Mouse (Mus musculus): ENCODE measurements around the gene Rnf115. TPM values are rescaled to one million over a fixed set of nuclear protein-coding genes. Genes with fewer than 3 reads are reported as not detected.
"Not testable (repeated sequence)": the region's sequence is repeated elsewhere in the genome, so short reads cannot be mapped to it uniquely, and the experiment has no call there.

Rnf115 gene
- total RNA-seq (2021), result 10 to 100 TPM; 20.7 to 23.2 TPM
- long read RNA-seq, experiment 1, transcript Rnf115-201 (9 exons, 2,209 nt), result major isoform, 46 of 58 reads
- long read RNA-seq, experiment 1, partial matches to known transcripts, result 4 of 58 reads
- long read RNA-seq, experiment 1, other reads (novel, unspliced or antisense), result 8 of 58 reads
- long read RNA-seq, experiment 2, transcript Rnf115-201 (9 exons, 2,209 nt), result major isoform, 16 of 20 reads
- long read RNA-seq, experiment 2, partial matches to known transcripts, result 0 of 20 reads
- long read RNA-seq, experiment 2, other reads (novel, unspliced or antisense), result 4 of 20 reads

GRCm38 (mm10) chr3:96727343-96727827 lies at the start of gene Rnf115, which contains the start of gene Polr3c:
Gene Rnf115, plus strand, starts transcription at chr3:96727664.
Gene Polr3c, minus strand, starts transcription at chr3:96727628.
- intact Hi-C loops (cut with DNase I), result loop anchor here (5.0 kb wide), 1 partner anchor 85 kb away; no protein-coding TSS in a partner anchor
- peak; percentile 97 to 99 for DNase-seq

- DNase-seq, result no peak
- intact Hi-C loops (cut with DNase I), result no loop called here
These were observed 49.0 kb upstream of the Rnf115 start for GRCm38 (mm10) chr3:96678456-96678855.

- DNase-seq, result no peak
- intact Hi-C loops (cut with DNase I), result no loop called here
These were observed 48.2 kb upstream of the Rnf115 start for GRCm38 (mm10) chr3:96679159-96679674.

DNA sequence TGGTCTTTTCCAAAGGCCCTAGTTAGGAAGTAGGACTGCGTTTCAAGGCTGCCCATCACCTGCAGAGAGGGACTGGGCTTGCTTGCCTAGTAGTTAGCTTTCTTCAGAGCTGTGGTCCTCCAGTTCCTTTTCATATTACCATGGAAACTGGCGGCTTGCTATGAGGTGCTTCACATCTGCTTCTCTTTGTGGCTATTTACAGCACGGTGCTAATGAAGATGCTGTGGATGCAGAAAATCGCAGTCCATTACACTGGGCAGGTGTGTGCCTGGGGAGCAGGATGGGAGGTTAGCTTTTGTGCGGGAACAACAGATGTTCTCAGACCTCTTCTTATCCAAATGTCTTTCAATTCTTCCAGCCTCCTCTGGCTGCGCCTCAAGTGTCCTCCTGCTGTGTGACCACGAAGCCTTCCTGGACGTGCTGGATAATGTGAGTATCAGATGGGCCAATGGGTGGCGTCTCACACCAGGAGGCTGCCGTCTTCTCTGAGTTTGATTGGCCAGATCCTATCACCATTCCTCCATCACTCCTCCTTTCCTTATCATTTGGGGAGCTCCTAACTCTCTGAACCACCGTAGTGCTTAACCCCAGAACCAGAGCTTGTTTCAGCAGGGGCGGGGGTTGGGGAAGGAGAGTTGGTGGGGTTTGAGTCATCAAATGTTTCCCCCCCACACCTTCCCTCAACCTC lies 47.1 kb upstream of the Rnf115 start:
- no peak for DNase-seq
- intact Hi-C loops (cut with DNase I), result no loop called here

DNA sequence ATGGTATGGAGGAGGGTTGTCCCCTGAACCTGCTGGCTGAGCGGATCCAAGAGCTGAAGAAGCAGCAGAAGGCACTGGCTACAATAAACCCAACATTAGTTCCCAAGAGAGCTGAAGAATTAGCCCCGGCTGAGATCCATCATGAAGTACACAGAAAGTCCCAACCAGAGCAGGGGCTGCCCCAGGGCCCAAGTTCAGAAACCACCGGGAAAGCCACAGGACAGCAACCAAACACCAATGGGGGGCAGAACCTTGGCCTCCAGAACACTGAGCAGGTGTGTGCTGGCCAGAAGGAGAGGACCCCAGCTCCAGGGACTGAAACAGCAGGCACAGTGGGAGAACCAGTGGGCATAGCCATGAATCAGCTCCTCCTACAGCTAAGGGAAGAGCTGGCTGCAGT lies 44.0 kb upstream of the Rnf115 start:
- no peak for DNase-seq
- intact Hi-C loops (cut with DNase I), result no loop called here

DNA sequence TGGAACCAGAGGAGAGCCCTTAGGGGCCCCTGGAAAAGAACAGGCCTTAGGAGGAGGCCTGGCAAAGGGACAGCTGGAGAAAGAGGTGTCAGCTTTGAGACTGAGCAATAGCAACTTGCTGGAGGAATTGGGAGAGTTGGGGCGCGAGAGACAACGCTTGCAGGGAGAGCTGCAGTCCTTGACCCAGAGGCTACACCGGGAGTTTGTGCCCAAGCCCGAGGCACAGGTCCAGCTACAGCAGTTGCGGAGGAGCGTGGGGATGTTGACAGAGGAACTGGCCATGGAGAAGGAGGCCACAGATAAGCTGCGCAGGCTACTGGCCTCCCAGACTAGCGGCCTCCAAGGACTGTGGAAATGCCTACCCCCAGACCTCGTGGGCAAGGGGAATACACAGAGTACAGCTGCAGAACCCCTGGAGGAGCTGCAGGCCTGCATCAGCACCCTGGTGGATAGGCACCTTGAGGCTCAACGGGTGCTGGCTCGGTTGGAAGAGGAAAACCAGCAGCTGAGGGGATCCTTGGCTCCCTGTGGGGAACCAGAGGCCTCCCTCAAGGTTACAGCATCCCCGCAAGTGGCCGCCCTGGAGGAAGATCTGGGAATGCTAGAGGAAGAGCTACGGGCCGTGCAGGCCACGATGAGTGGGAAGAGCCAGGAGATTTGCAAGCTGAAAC lies 43.2 kb upstream of the Rnf115 start:
- intact Hi-C loops (cut with DNase I), result no loop called here

GRCm38 (mm10) chr3:96684822-96685156 lies 42.7 kb upstream of the Rnf115 start:
- intact Hi-C loops (cut with DNase I), result no loop called here
- DNase-seq, result peak in 1 of 2 experiments; percentile 18

More for the DNA sequence above, 43.2 kb upstream of the Rnf115 start:
- no peak for DNase-seq

DNA sequence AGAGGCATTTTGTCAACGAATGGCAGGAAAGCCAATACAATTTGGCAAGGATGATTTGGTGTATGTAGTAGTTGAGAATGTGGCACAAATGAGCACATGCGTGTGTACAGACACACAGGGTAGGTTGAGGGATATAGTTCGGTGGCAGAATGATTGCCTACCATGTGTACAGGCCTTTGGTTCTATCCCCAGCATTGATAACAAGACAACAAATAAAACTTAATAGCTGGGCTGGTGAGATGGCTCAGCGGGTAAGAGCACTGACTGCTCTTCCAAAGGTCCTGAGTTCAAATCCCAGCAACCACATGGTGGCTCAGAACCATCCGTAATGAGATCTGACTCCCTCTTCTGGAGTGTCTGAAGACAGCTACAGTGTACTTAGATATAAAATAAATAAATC lies 41.4 kb upstream of the Rnf115 start:
- not testable (repeated sequence) for DNase-seq

GRCm38 (mm10) chr3:96688854-96689253 lies 38.6 kb upstream of the Rnf115 start:
- intact Hi-C loops (cut with DNase I), result no loop called here
- DNase-seq, result no peak

More for the DNA sequence above, 41.4 kb upstream of the Rnf115 start:
- intact Hi-C loops (cut with DNase I), result not testable (repeated sequence)

DNA sequence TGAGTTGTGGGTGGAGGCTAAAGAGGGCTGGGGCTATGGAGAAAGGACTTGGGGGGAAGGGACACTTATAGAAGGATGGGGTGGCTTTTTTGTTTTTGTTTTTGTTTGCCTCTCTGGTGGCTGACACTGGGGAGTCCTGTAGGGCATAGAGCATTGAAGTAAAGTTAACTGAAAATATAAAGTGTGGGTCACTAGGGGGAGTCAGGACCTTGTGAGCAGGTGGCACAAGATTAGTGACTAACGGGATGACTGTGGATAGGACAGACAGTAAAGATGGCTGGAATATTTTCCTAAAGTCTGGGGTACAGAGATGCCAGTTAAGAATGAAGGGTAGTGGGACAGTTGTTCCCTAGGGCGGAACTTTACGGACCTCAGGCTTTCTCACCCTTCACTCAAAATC lies 37.2 kb upstream of the Rnf115 start:
- DNase-seq, result no peak
- intact Hi-C loops (cut with DNase I), result loop anchor here (5.0 kb wide), 1 partner anchor 53 kb away; the partner anchor contains the start of genes Gm42957 and Pex11b

DNA sequence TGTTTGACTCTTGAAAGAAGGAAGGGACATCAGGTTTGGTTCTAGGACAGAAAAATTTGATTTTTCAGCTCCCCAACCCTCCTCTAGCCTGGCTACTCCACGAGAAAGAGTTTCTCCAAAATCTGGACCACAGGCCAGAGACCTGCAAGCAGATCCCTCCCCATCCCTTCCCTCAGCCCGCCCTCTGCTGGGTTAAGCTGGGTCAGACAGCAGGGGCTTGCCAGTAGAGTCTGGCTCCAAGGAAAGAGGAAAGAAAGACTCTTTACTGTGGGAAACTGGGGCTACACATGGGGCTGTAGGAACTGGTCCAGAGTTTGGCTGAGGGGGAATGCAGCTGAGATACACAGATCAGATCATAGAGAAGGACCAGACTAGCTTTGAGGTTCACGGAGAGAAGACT lies 35.0 kb upstream of the Rnf115 start:
- peak; percentile 54 to 75 for DNase-seq
- intact Hi-C loops (cut with DNase I), result loop anchor here (5.0 kb wide), 1 partner anchor 55 kb away; the partner anchor contains the start of genes Gm42957 and Pex11b

DNA sequence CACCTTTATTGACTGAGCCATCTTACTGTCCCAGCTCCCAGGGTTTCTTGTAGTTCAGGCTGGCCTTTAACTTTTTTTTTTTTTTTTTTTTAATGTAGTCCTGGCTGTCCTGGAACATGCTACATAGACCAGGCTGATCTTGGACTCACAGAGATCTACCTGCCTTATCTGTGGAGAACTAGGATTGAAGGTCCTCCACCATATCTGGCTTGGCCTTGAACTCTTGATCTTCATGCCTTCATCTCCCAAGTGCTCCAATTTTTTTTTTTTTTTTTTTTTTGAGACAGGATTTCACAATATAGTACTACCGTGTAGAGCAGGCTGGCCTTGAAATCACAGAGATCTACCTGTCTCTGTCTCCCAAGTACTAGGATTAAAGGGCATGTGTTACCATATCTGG lies 33.9 kb upstream of the Rnf115 start:
- intact Hi-C loops (cut with DNase I), result loop anchor here (5.0 kb wide), 1 partner anchor 56 kb away; the partner anchor contains the start of genes Gm42957 and Pex11b
- no peak for DNase-seq

- DNase-seq, result peak; percentile 91 to 92
- intact Hi-C loops (cut with DNase I), result no loop called here
These were observed 31.2 kb upstream of the Rnf115 start, which contains the start of gene Pias3 for GRCm38 (mm10) chr3:96696198-96696765. Gene Pias3, plus strand, starts transcription at chr3:96696384.

GRCm38 (mm10) chr3:96696766-96697732 lies 30.4 kb upstream of the Rnf115 start:
- peak; percentile 94 to 96 for DNase-seq
- intact Hi-C loops (cut with DNase I), result no loop called here

GRCm38 (mm10) chr3:96698993-96699690 lies 28.3 kb upstream of the Rnf115 start:
- intact Hi-C loops (cut with DNase I), result no loop called here
- no peak for DNase-seq

GRCm38 (mm10) chr3:96700376-96700775 lies 27.1 kb upstream of the Rnf115 start:
- intact Hi-C loops (cut with DNase I), result no loop called here
- DNase-seq, result peak; percentile 33 to 54

GRCm38 (mm10) chr3:96701003-96701402 lies 26.5 kb upstream of the Rnf115 start:
- intact Hi-C loops (cut with DNase I), result no loop called here
- no peak for DNase-seq

- peak; percentile 42 to 49 for DNase-seq
- intact Hi-C loops (cut with DNase I), result loop anchor here (5.0 kb wide), 2 partner anchors 37 to 57 kb away; partner anchors contain the start of gene Itga10
These were observed 22.7 kb upstream of the Rnf115 start for GRCm38 (mm10) chr3:96704778-96705177.

All from heart, postnatal 14 days (tissue).